Mouse (Mus musculus) erythroblast, embryonic 14.5 days (primary cell): ENCODE data around the gene Gm45716.

Source experiments
- GATA1 ChIP-seq: IDR thresholded peaks from 2 replicates; pipeline ENCODE4 v1.6.1; 2012; ENCODE audit warnings: low read length, inconsistent platforms, mixed read lengths
- TAL1 ChIP-seq: IDR thresholded peaks from 3 replicates; pipeline ENCODE4 v1.6.1; 2012; ENCODE audit warnings: low read length, inconsistent platforms, mixed read lengths

- TF ChIP-seq GATA1: no peak
- no peak for TF ChIP-seq TAL1
Measured at GRCm38 (mm10) chr11:90292766-90293165, 105.3 kb downstream of the Gm45716 start.
